ENCODE assay signal across 9 mouse cellular contexts in genomic region chr10:91546140-91546539, GRCm38 (mm10).
DNase-seq lines count a peak whose midpoint lies in the region; ATAC-seq and TF ChIP-seq lines count a peak whose summit lies in the region.
"Had no signal": no experiment of that assay in that cellular context is flagged by ENCODE, and none has a peak within 500 bp of the region (broad histone marks: within the 10 kb centered on the region; RNA-seq: fewer than 3 reads in every experiment).

No protein-coding gene starts in this region.

- 35% methylated on average over 9 of the region's 9 CpGs for WGBS in hindbrain, embryonic 12.5 days
- WGBS in neural tube, embryonic 12.5 days, result 52% methylated on average over 9 of the region's 9 CpGs

- H3K4me1 ChIP-seq in MEL (ENCODE audit: control insufficient read depth in 1 of 2, insufficient read depth in 2 of 2, low read length in 2 of 2), result no peaks in the 10 kb centered on the region
- peaks cover 12% of the 10 kb centered on the region for H3K4me1 ChIP-seq in hindbrain, embryonic 12.5 days
- 0 out of 2 replicates have a peak, but pooled peaks cover 7% of the 10 kb centered on the region for H3K4me1 ChIP-seq in neural tube, embryonic 12.5 days
- H3K4me1 ChIP-seq: embryonic facial prominence, embryonic 12.5 days had no signal

- no peak for TF ChIP-seq EP300 in MEL (IDR thresholded peaks at IDR 0.05; ENCODE audit: low read depth in 1 of 2, low read length in 2 of 2)

- no peak for TF ChIP-seq CTCF in MEL (IDR thresholded peaks at IDR 0.05 in 2 of 3, conservative IDR thresholded peaks at IDR 0.05 in 1 of 3; ENCODE audit: control insufficient read depth in 1 of 3, insufficient read depth in 1 of 3, low read depth in 2 of 3, low read length in 3 of 3, poor library complexity in 1 of 3, severe bottlenecking in 1 of 3)

- H3K9me3 ChIP-seq in MEL (replicated peaks; ENCODE audit: insufficient read depth, low read length), result no peaks in the 10 kb centered on the region
- H3K9me3 ChIP-seq in hindbrain, embryonic 12.5 days (replicated peaks), result no peaks in the 10 kb centered on the region
- H3K9me3 ChIP-seq in neural tube, embryonic 12.5 days, result no peaks in the 10 kb centered on the region
- H3K9me3 ChIP-seq: embryonic facial prominence, embryonic 12.5 days had no signal

- no peaks in the 10 kb centered on the region for H3K27me3 ChIP-seq in MEL (ENCODE audit: control insufficient read depth in 1 of 2, insufficient read depth in 2 of 2, low read length in 2 of 2)
- H3K27me3 ChIP-seq in hindbrain, embryonic 12.5 days, result no peaks in the 10 kb centered on the region
- H3K27me3 ChIP-seq in neural tube, embryonic 12.5 days (replicated peaks), result no peaks in the 10 kb centered on the region
- H3K27me3 ChIP-seq: embryonic facial prominence, embryonic 12.5 days had no signal

- peak; percentile 76 for ATAC-seq in hindbrain, embryonic 12.5 days (ENCODE audit: low FRiP score)
- peak; percentile 70; the same call in 1 of the 2 replicates for ATAC-seq in neural tube, embryonic 12.5 days (ENCODE audit: low FRiP score, low read depth)

- no peak overlapping the region for H3K9ac ChIP-seq in MEL (ENCODE audit: control insufficient read depth, low read depth, low read length, poor library complexity, severe bottlenecking)
- no peak overlapping the region for H3K9ac ChIP-seq in hindbrain, embryonic 12.5 days
- no peak overlapping the region for H3K9ac ChIP-seq in neural tube, embryonic 12.5 days
- H3K9ac ChIP-seq: embryonic facial prominence, embryonic 12.5 days had no signal

- TF ChIP-seq POLR2A in MEL (IDR thresholded peaks at IDR 0.05; ENCODE audit: control insufficient read depth in 1 of 2, insufficient read depth in 1 of 2, low read depth in 1 of 2, low read length in 2 of 2, poor library complexity in 1 of 2), result no peak

- DNase-seq in MEL (ENCODE audit: low read depth, low spot score) (no peak), R1 (ENCODE audit: low read depth, low spot score) (peak; percentile 10)
- peak; percentile 67 for DNase-seq in embryo, embryonic 11 days
- DNase-seq in left cerebral cortex, adult 18-20 months (ENCODE audit: low spot score in 2 of 2), result peak; percentile 30 to 66
- DNase-seq in spleen, postnatal 14 days (ENCODE audit: low spot score in 2 of 2), result no peak
- DNase-seq in B cell, adult 2 months, result no peak

- H3K79me2 ChIP-seq in MEL (ENCODE audit: control insufficient read depth, insufficient read depth, low read length, poor library complexity), result no peaks in the 10 kb centered on the region

- H3K36me3 ChIP-seq in MEL (ENCODE audit: control insufficient read depth in 1 of 2, insufficient read depth in 2 of 2, low read length in 2 of 2), result no peaks in the 10 kb centered on the region
- H3K36me3 ChIP-seq in hindbrain, embryonic 12.5 days, result no peaks in the 10 kb centered on the region
- H3K36me3 ChIP-seq in neural tube, embryonic 12.5 days, result no peaks in the 10 kb centered on the region
- H3K36me3 ChIP-seq: embryonic facial prominence, embryonic 12.5 days had no signal

- peak; percentile 0; the same call in 1 of the 2 replicates for TF ChIP-seq RAD21 in MEL (IDR thresholded peaks at IDR 0.05; ENCODE audit: low read depth, low read length)

- no peak overlapping the region for H3K4me3 ChIP-seq in MEL (ENCODE audit: control insufficient read depth in 1 of 2, insufficient read depth in 1 of 2, low read depth in 2 of 2, low read length in 2 of 2)
- no peak overlapping the region for H3K4me3 ChIP-seq in hindbrain, embryonic 12.5 days
- no peak overlapping the region for H3K4me3 ChIP-seq in neural tube, embryonic 12.5 days
- H3K4me3 ChIP-seq: embryonic facial prominence, embryonic 12.5 days had no signal

- H3K27ac ChIP-seq in MEL (ENCODE audit: control insufficient read depth, low read depth, low read length), result no peak overlapping the region
- 0 out of 2 replicates have a peak overlapping the region, but pooled peaks have one; percentile 30 for H3K27ac ChIP-seq in hindbrain, embryonic 12.5 days
- no peak overlapping the region for H3K27ac ChIP-seq in neural tube, embryonic 12.5 days
- H3K27ac ChIP-seq: embryonic facial prominence, embryonic 12.5 days had no signal

- H3K4me2 ChIP-seq in hindbrain, embryonic 12.5 days (replicated peaks), result no peak overlapping the region
- no peak overlapping the region for H3K4me2 ChIP-seq in neural tube, embryonic 12.5 days (replicated peaks)
- H3K4me2 ChIP-seq: embryonic facial prominence, embryonic 12.5 days had no signal

TF ChIP-seq in MEL, 35 proteins besides CTCF, POLR2A, EP300 and RAD21:
- TF ChIP-seq ETS1 (IDR thresholded peaks at IDR 0.05; ENCODE audit: low read depth, low read length) (no peak), SIN3A (IDR thresholded peaks at IDR 0.05; ENCODE audit: low read length) (no peak), E2F4 (IDR thresholded peaks at IDR 0.05; ENCODE audit: borderline replicate concordance, low read depth, low read length) (no peak), MAZ (IDR thresholded peaks at IDR 0.05; ENCODE audit: low read depth, low read length) (no peak), CHD1 (IDR thresholded peaks at IDR 0.05; ENCODE audit: low read depth, low read length) (no peak), ZC3H11A (IDR thresholded peaks at IDR 0.05; ENCODE audit: low read depth, low read length) (no peak), MYB (IDR thresholded peaks at IDR 0.05; ENCODE audit: low read depth, low read length) (no peak), MEF2A (IDR thresholded peaks at IDR 0.05; ENCODE audit: extremely low read depth, insufficient replicate concordance, low read depth, low read length, poor library complexity, severe bottlenecking) (no peak), USF1 (IDR thresholded peaks at IDR 0.05; ENCODE audit: low read depth, low read length) (no peak), NELFE (IDR thresholded peaks at IDR 0.05; ENCODE audit: low read depth, low read length) (no peak), POLR2AphosphoS5 (IDR thresholded peaks at IDR 0.05; ENCODE audit: borderline replicate concordance, low read depth, low read length) (no peak), TCF12 (IDR thresholded peaks at IDR 0.05; ENCODE audit: low read depth, low read length) (no peak), SMC3 (IDR thresholded peaks at IDR 0.05; ENCODE audit: low read depth, low read length) (no peak)

Comparison
In these comparisons a context has a peak if more than half of its experiments do, and no peak if none do; other contexts are left out.
1. DNase-seq: peak in R1 (single experiment), embryo, embryonic 11 days (single experiment) and left cerebral cortex, adult 18-20 months (2 of 2); none in MEL (single experiment), spleen, postnatal 14 days (0 of 2) and B cell, adult 2 months (0 of 2).